Mouse (Mus musculus) kidney, embryonic 16.5 days (tissue): ENCODE measurements around the gene H6pd. TPM values are rescaled to one million over a fixed set of nuclear protein-coding genes. Genes with fewer than 3 reads are reported as not detected.

ENCODE experiments used
- ATAC-seq: fragments of 200-750 bp; cut with Nextera tagmentation; 2 replicates; pipeline ENCODE4 v1.8.0; 2017; ENCODE audit warnings: moderate TSS enrichment; ENCODE audit not compliant: low FRiP score, low TSS enrichment
- H3K27ac ChIP-seq: fragments of 300-500 bp; sonication (generic); 2 replicates; pipeline ENCODE4 v1.5.1; 2014; ENCODE audit warnings: low read length
- H3K27me3 ChIP-seq: fragments of 300-500 bp; sonication (generic); 2 replicates; pipeline ENCODE4 v1.6.1; 2014; ENCODE audit warnings: low read length, control low read depth, mixed read lengths; ENCODE audit not compliant: insufficient read depth
- H3K36me3 ChIP-seq: fragments of 300-500 bp; sonication (generic); 2 replicates; pipeline ENCODE4 v1.6.1; 2014; ENCODE audit warnings: low read length, control low read depth, mixed read lengths; ENCODE audit not compliant: insufficient read depth
- H3K4me1 ChIP-seq: fragments of 300-500 bp; sonication (generic); 2 replicates; pipeline ENCODE4 v1.6.1; 2014; ENCODE audit warnings: low read length, control low read depth, mixed read lengths; ENCODE audit not compliant: insufficient read depth
- H3K4me2 ChIP-seq: fragments of 300-500 bp; sonication (generic); replicated peaks from 2 replicates; pipeline ENCODE4 v1.6.1; 2014; ENCODE audit warnings: low read depth, low read length
- H3K4me3 ChIP-seq: fragments of 300-500 bp; sonication (generic); 2 replicates; pipeline ENCODE4 v1.5.1; 2014; ENCODE audit warnings: mild to moderate bottlenecking, low read length
- H3K9ac ChIP-seq: fragments of 300-500 bp; sonication (generic); replicated peaks from 2 replicates; pipeline ENCODE4 v1.6.1; 2014; ENCODE audit warnings: low read length
- H3K9me3 ChIP-seq: fragments of 300-500 bp; sonication (generic); 2 replicates; pipeline ENCODE4 v1.6.1; 2016; ENCODE audit warnings: low read length, control low read depth
- WGBS: fragments of 180-500 bp; shearing (Covaris S2); extraction: QIAGEN DNeasy Blood & Tissue Kit; methylation state at CpG from one replicate; pipeline ENCODE4 v1.1.7; 2014; 5-methylcytosine and 5-hydroxymethylcytosine counted together
- polyA plus RNA-seq: library from polyadenylated mRNA; unstranded; fragments of >200 nt; fragmentation: Nextera tagmentation; extraction: Ambion mirVana; gene quantifications from 2 replicates; pipeline ENCODE4 v1.2.1, GENCODE M21; 2015

H6pd gene
- polyA plus RNA-seq, 1 experiment from 2014 or later, result 22.8 TPM

DNA sequence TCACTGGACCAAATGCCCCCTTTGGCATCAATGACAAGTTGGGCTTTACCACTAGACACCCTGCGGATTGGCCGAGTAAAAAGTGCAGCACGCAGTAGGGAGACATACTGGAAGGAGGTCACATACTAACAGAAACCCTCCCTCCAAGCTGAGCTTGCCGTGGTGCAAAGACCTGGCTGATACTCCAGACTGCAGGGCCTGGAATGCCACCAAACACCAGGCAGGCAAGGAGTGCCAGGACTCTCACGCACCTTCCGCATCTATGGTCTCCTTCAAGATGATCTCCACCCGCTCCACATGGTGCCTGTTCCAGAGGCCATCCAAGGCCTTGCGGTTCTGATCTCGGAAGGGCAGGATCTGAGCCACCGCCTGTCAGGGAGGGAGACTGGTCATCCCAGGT is 14.6 kb downstream of the H6pd start:
- H3K36me3 ChIP-seq, result no peaks in the 10 kb centered on the region
- no peak overlapping the region for H3K9ac ChIP-seq
- no peak overlapping the region for H3K4me2 ChIP-seq
- no peak overlapping the region for H3K4me3 ChIP-seq
- H3K27me3 ChIP-seq, result no peaks in the 10 kb centered on the region
- H3K27ac ChIP-seq, result no peak overlapping the region
- no peak for ATAC-seq
- H3K4me1 ChIP-seq, result peaks cover 44% of the 10 kb centered on the region
- WGBS, result 91% methylated on average over 10 of the region's 10 CpGs
- no peaks in the 10 kb centered on the region for H3K9me3 ChIP-seq

DNA sequence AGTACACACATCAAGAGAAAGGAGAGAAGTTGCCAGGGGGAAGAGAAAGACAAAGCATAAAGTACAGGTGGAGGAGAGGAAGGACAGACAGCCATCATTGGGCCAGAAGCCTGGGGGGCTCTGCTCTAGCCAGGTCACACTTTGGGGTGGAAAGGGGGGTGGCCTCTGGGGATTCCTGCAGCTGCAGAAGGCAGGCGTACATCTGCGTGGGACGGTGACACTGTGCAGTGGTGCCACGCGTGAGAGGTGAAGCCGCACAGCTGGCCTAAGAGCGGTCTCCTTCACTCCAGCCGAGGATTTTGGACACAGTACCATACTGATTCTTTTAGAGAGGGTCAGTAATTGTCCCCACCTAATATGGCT is 16.2 kb downstream of the H6pd start:
- WGBS, result 81% methylated on average over 8 of the region's 8 CpGs
- Histone ChIP-seq H3K4me1 (peaks cover 44% of the 10 kb centered on the region), H3K4me3 (no peak overlapping the region), H3K9me3 (no peaks in the 10 kb centered on the region), H3K9ac (no peak overlapping the region), H3K36me3 (0 out of 2 replicates have a peak, but pooled peaks cover 2% of the 10 kb centered on the region), H3K4me2 (no peak overlapping the region), H3K27ac (no peak overlapping the region), H3K27me3 (no peaks in the 10 kb centered on the region)
- no peak for ATAC-seq

DNA sequence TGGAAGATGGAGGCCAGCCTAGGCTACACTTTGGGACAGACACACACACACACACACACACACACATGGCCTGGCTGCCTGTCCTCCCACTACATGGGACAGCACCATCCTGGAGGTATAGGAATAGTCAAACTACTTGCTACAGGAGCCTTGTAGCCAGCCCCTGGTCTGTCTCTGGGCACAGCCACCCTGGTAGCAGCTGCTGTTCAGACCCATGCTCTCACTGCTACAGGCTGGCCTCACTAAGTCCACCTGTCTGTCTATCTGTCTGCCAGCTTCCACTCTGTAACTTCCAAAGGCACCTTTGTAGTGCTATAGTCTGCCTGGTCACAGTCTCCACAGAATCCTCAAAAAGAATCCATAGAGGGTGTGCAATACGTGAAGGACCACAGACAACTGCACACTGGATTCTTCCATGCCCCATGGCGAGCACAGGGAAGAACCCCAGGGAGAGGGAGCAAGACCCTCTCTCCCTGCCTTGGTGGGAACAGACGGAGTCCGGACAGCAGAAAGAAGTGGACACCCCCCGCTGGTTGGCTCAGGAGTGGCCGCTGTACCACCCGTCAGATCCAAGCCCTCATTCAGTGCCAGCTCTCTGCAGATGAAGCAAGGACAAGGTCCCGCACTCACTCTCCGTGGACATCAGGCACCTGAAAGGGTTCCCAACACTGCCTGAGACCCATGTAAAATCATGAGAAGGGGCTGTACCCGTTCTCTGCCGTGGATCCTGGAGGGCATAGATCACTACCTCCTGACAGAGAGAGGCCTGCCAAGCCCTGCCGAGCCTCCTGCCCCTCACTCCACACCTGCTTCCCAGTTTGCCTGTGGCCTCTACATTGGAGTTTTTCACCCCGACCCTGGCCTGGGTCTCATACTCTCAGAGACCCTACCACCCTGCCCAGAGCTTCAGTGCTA is 16.8 kb downstream of the H6pd start:
- H3K4me1 ChIP-seq, result peaks cover 44% of the 10 kb centered on the region
- no peak for ATAC-seq
- H3K9me3 ChIP-seq, result no peaks in the 10 kb centered on the region
- no peak overlapping the region for H3K27ac ChIP-seq
- peak overlapping the region; percentile 23; the same call in 1 of the 2 replicates for H3K9ac ChIP-seq
- H3K27me3 ChIP-seq, result no peaks in the 10 kb centered on the region
- no peak overlapping the region for H3K4me2 ChIP-seq
- no peak overlapping the region for H3K4me3 ChIP-seq
- H3K36me3 ChIP-seq, result 0 out of 2 replicates have a peak, but pooled peaks cover 2% of the 10 kb centered on the region
- WGBS, result 79% methylated on average over 13 of the region's 13 CpGs

DNA sequence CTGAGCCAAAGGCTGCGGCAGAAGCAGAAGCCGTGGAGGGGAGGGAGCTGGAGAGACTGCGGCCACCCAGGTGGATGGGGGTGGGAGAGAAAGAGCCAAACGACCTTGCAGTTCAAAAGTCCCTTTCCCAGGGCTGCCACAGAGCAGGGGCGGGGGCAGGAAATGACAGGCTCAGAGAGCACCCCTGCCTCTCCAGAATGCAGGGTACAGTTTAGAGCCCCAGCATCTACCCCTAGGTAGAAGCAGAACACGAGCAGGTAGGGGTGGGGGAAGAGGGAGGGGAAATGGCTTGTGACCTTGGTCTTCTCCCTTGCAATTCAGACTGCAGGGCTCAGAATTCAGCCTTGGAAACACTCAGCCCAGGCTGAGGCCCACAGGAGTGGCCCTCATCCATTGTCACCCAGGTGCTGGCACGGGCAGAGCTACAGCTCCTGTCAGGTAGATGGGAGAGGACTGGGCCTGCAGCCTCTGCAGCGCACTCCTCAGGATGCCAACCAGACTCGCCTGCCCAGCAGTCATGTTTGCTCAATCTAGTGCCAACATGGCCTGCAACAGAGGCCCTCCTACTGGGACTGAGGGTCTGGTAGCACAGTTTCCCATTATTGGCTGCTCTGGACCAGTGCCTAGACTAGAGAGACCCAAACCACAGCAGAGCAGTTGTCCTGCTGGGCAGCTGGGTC is 17.7 kb downstream of the H6pd start:
- 28% methylated on average over 9 of the region's 9 CpGs for WGBS
- 0 out of 2 replicates have a peak, but pooled peaks cover 2% of the 10 kb centered on the region for H3K36me3 ChIP-seq
- no peaks in the 10 kb centered on the region for H3K27me3 ChIP-seq
- peaks cover 36% of the 10 kb centered on the region for H3K4me1 ChIP-seq
- H3K27ac ChIP-seq, result peak overlapping the region; percentile 91
- 0 out of 2 replicates have a peak overlapping the region, but pooled peaks have one; percentile 7 for H3K4me3 ChIP-seq
- H3K9me3 ChIP-seq, result no peaks in the 10 kb centered on the region
- ATAC-seq, result peak; percentile 53
- H3K4me2 ChIP-seq, result 0 out of 2 replicates have a peak overlapping the region, but pooled peaks have one; percentile 20
- H3K9ac ChIP-seq, result peak overlapping the region; percentile 56

DNA sequence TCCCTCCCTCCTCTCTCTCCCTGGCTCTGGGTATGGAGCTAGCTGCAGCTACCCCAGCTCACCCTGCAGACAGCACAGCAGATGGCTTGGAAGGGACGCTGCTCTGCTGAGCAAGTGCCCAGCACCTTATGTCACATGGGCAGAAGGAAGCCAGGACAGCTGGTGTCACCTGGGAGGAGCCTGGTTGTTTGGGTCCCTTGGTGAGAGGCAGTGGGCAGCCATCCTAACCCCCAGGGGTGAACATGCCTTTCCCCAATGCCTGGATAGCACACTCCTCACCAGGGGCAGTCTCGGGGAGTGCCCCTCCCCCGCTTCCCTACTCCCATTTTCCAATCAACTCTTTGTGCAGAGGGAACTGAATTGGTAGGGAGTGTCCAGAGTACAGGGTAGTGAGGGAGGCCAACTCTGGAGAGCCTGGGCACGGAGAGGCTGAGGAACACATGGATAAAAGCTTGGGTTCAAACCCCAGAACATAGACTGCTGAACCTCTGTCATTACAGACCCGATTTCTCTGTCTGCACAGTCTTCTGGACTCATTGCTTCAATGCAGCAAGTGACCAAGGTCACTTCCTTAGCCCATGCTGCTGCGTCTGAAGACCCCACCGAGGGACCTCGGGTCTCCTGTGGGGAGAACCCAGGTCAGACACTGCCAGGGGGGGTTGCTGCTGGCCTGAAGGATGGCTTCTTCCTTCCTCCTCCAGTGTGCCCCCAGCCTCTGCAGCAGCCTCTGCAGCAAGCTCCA is 18.4 kb downstream of the H6pd start:
- Histone ChIP-seq H3K4me2 (peak overlapping the region; percentile 20; the same call in 1 of the 2 replicates), H3K27ac (peak overlapping the region; percentile 91)
- WGBS, result 11% methylated on average over 8 of the region's 8 CpGs

DNA sequence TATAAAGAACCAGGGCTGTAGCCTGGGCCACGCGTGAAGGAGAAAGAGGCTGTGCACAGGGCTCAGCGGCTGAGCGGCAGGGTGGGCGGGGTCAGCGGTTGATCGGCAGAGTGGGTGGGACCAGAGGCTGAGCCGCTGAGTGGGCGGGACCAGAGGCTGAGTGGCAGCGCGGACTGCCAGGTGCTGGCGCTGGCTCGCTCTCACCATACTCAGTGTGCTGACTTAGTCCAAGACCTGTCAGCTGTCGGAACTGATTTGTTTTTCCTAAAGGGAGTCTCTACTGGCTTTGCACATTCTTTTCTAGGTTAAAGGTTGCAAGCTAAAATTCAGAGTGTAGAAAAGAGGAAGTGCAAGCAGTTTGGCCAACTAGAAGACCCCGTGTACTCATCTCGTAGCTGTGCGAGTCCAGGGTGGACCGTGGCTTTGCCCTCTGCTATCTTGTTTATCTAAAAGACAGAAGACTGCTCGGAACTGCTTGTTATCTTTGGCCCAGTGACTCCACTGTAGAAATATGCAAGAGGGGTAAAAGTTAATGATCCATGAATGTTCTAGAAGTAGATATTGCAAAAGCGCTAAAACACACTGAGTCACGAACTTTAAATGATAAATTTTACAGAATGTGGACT is 19.8 kb downstream of the H6pd start:
- whole genome bisulfite sequencing, result 1% methylated on average over 21 of the region's 21 CpGs
- peak overlapping the region; percentile 36 for H3K4me3 ChIP-seq

More for the DNA sequence above, 18.4 kb downstream of the H6pd start:
- no peaks in the 10 kb centered on the region for H3K27me3 ChIP-seq
- H3K9ac ChIP-seq, result peak overlapping the region; percentile 56
- H3K4me3 ChIP-seq, result peak overlapping the region; percentile 7; the same call in 1 of the 2 replicates
- ATAC-seq, result peak; percentile 47
- H3K4me1 ChIP-seq, result peaks cover 32% of the 10 kb centered on the region
- no peaks in the 10 kb centered on the region for H3K9me3 ChIP-seq
- 0 out of 2 replicates have a peak, but pooled peaks cover 2% of the 10 kb centered on the region for H3K36me3 ChIP-seq

DNA sequence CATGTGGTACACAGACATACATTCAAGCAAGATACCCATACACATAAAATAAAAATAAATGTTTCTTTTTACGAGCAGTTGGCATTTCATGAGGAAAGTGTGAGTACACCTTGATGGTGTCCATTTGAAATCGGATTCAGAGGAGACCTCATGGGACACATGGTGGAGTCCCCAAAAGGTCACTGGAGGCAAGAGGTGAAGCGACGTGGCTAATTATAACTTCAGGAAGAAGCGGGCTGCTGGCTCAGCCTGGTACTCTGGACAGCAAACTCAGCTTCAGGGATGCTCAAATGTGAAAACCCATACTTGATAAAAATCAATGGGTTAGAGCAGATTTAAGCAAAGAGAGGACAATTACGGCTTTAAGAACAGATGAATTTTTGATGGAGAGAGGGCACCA is 20.5 kb downstream of the H6pd start:
- Histone ChIP-seq H3K36me3 (peaks cover 8% of the 10 kb centered on the region), H3K4me3 (peak overlapping the region; percentile 36; the same call in 1 of the 2 replicates), H3K4me2 (peak overlapping the region; percentile 60), H3K27ac (peak overlapping the region; percentile 92), H3K9ac (peak overlapping the region; percentile 63), H3K4me1 (peaks cover 32% of the 10 kb centered on the region), H3K9me3 (no peaks in the 10 kb centered on the region), H3K27me3 (no peaks in the 10 kb centered on the region)
- 76% methylated on average over 6 of the region's 6 CpGs for WGBS
- no peak for ATAC-seq

More for the DNA sequence above, 19.8 kb downstream of the H6pd start:
- peak overlapping the region; percentile 60 for H3K4me2 ChIP-seq
- peak; percentile 89 for ATAC-seq
- H3K27ac ChIP-seq, result peak overlapping the region; percentile 92
- no peaks in the 10 kb centered on the region for H3K27me3 ChIP-seq
- peaks cover 32% of the 10 kb centered on the region for H3K4me1 ChIP-seq
- no peaks in the 10 kb centered on the region for H3K9me3 ChIP-seq
- peaks cover 3% of the 10 kb centered on the region; the same call in 1 of the 2 replicates for H3K36me3 ChIP-seq
- peak overlapping the region; percentile 63 for H3K9ac ChIP-seq

DNA sequence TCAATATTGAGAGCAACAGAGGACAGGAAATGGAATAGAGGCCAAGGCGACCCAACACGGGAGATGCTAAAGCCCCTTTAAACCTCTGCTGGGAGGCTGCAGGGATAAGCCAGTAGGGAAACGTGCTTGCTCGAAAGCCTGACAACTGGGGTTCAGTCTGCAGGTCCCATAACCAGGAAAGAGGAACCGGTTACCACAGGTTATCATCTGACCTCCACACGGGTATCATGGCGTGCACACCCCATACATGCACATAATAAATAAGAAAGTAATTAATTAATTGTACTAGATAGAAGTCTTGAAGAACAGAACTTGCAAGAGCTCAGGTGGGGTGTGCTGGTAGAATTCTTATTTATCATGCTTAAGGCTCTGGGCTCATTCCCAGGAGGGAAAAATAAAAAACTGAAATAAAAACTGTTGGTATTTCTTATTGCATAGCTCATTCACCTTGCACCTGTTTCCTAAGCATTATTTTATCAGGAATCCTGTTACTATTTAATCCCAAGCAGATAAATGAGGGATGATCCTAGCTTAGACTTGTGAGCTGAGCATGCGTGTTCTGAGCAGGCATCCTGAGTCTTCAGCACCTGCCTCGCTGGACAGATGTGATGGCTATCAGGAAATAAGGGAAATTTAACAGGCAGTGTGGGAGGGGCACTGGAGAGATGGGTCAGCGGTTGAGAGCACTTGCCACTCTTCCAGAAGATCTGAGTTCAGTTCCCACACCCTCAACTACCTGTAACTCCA is 22.0 kb downstream of the H6pd start:
- H3K4me2 ChIP-seq, result no peak overlapping the region
- no peak overlapping the region for H3K4me3 ChIP-seq
- H3K36me3 ChIP-seq, result peaks cover 17% of the 10 kb centered on the region
- H3K4me1 ChIP-seq, result peaks cover 32% of the 10 kb centered on the region
- H3K27me3 ChIP-seq, result no peaks in the 10 kb centered on the region
- no peak for ATAC-seq
- 77% methylated on average over 10 of the region's 10 CpGs for WGBS
- H3K27ac ChIP-seq, result no peak overlapping the region
- H3K9ac ChIP-seq, result no peak overlapping the region
- H3K9me3 ChIP-seq, result no peaks in the 10 kb centered on the region
